Mouse (Mus musculus) embryonic stem cell, embryonic (primary cell): ENCODE results near the gene Lrrc55.

Experiments used
- CTCF ChIA-PET, 4 experiments: fragments of 300-600 bp in 2 of 4; fragments of 350-600 bp in 2 of 4; sonication (Branson Sonifier 250); formaldehyde crosslinking; loops; one replicate each; lab custom pipeline; 2022; ENCODE audit warnings: inconsistent platforms in 2 of 4; lab: Charles Lee
- POLR2A ChIA-PET, 4 experiments: fragments of 300-600 bp in 2 of 4; fragments of 350-600 bp in 2 of 4; sonication (Branson Sonifier 250); formaldehyde crosslinking; loops; one replicate each; lab custom pipeline; 2022; ENCODE audit warnings: antibody characterized with exemption in 4 of 4, inconsistent platforms in 1 of 4; lab: Charles Lee

Gene Lrrc55

GRCm38 (mm10) chr2:85178139-85178800 lies 18.7 kb downstream of the Lrrc55 start:
- CTCF ChIA-PET: no interaction called here
- POLR2A ChIA-PET: no interaction called here

- POLR2A ChIA-PET: no interaction called here
- CTCF ChIA-PET: no interaction called here
These were observed 23.5 kb downstream of the Lrrc55 start for GRCm38 (mm10) chr2:85173545-85173944.

- CTCF ChIA-PET: no interaction called here
- POLR2A ChIA-PET: no interaction called here
These were observed 24.3 kb downstream of the Lrrc55 start for GRCm38 (mm10) chr2:85172763-85173103.

- CTCF ChIA-PET: no interaction called here
- POLR2A ChIA-PET: no interaction called here
These were observed 24.8 kb downstream of the Lrrc55 start for GRCm38 (mm10) chr2:85172071-85172762.

- ChIA-PET CTCF (no interaction called here), POLR2A (interaction anchor here in 1 of 4 experiments (0.6 kb wide), 1 partner anchor 351 kb away, joined by 6 read pairs; the partner anchor contains the start of gene 4833423E24Rik)
These were observed 28.7 kb downstream of the Lrrc55 start for GRCm38 (mm10) chr2:85168327-85168726.

- ChIA-PET POLR2A (interaction anchor here in 1 of 4 experiments (0.6 kb wide), 1 partner anchor 351 kb away, joined by 6 read pairs; the partner anchor contains the start of gene 4833423E24Rik), CTCF (no interaction called here)
These were observed 29.4 kb downstream of the Lrrc55 start for GRCm38 (mm10) chr2:85167624-85168023.

- POLR2A ChIA-PET: no interaction called here
- CTCF ChIA-PET: interaction anchor here in 1 of 4 experiments (0.7 kb wide), 1 partner anchor 473 kb away, joined by 3 read pairs; no protein-coding TSS in a partner anchor
These were observed 33.5 kb downstream of the Lrrc55 start for GRCm38 (mm10) chr2:85163311-85164047.

- ChIA-PET POLR2A (interaction anchor here in 1 of 4 experiments (0.5 to 0.6 kb wide), 2 partner anchors 49 to 778 kb away, joined by 3 read pairs; no protein-coding TSS in a partner anchor), CTCF (no interaction called here)
These were observed 35.3 kb downstream of the Lrrc55 start for GRCm38 (mm10) chr2:85161638-85162093.

GRCm38 (mm10) chr2:85160901-85161637 lies 35.9 kb downstream of the Lrrc55 start:
- CTCF ChIA-PET: no interaction called here

GRCm38 (mm10) chr2:85157382-85157781 lies 39.6 kb downstream of the Lrrc55 start:
- ChIA-PET POLR2A (no interaction called here), CTCF (no interaction called here)

More at GRCm38 (mm10) chr2:85160901-85161637, 35.9 kb downstream of the Lrrc55 start:
- POLR2A ChIA-PET: interaction anchor here in 1 of 4 experiments (0.6 kb wide), 1 partner anchor 779 kb away, joined by 3 read pairs; no protein-coding TSS in a partner anchor

GRCm38 (mm10) chr2:85156136-85156535 lies 40.9 kb downstream of the Lrrc55 start:
- CTCF ChIA-PET: no interaction called here
- POLR2A ChIA-PET: no interaction called here

GRCm38 (mm10) chr2:85155334-85155733 lies 41.7 kb downstream of the Lrrc55 start:
- ChIA-PET POLR2A (no interaction called here), CTCF (interaction anchor here in 1 of 4 experiments (0.6 kb wide), 1 partner anchor 696 kb away, joined by 3 read pairs; no protein-coding TSS in a partner anchor)

GRCm38 (mm10) chr2:85151233-85151632 lies 45.8 kb downstream of the Lrrc55 start:
- ChIA-PET POLR2A (no interaction called here), CTCF (no interaction called here)

- CTCF ChIA-PET: no interaction called here
- POLR2A ChIA-PET: no interaction called here
These were observed 46.6 kb downstream of the Lrrc55 start for GRCm38 (mm10) chr2:85150373-85150772.

GRCm38 (mm10) chr2:85147481-85147880 lies 49.5 kb downstream of the Lrrc55 start:
- CTCF ChIA-PET: interaction anchor here in 1 of 4 experiments (0.7 kb wide), 1 partner anchor 42 kb away, joined by 3 read pairs; no protein-coding TSS in a partner anchor
- POLR2A ChIA-PET: interaction anchor here in 2 of 4 experiments (0.7 to 1.3 kb wide), 2 partner anchors 11 to 274 kb away, joined by 3 read pairs; partner anchors contain the start of gene Aplnr (in 1 of the 2)

GRCm38 (mm10) chr2:85145346-85145745 lies 51.7 kb downstream of the Lrrc55 start:
- ChIA-PET POLR2A (no interaction called here), CTCF (interaction anchor here in 1 of 4 experiments (0.7 kb wide), 1 partner anchor 63 kb away, joined by 3 read pairs; no protein-coding TSS in a partner anchor)

GRCm38 (mm10) chr2:85144908-85145307 lies 52.1 kb downstream of the Lrrc55 start:
- CTCF ChIA-PET: interaction anchor here in 1 of 4 experiments (0.7 kb wide), 1 partner anchor 63 kb away, joined by 3 read pairs; no protein-coding TSS in a partner anchor
- POLR2A ChIA-PET: no interaction called here

GRCm38 (mm10) chr2:85140833-85141232 lies 56.2 kb downstream of the Lrrc55 start:
- ChIA-PET POLR2A (no interaction called here), CTCF (no interaction called here)
